Mouse (Mus musculus): ENCODE results near the gene Senp3.
"Not testable (repeated sequence)": the region's sequence is repeated elsewhere in the genome, so short reads cannot be mapped to it uniquely, and the experiment has no call there.

Senp3 gene

GRCm38 (mm10) chr11:69703814-69704612 lies 22.1 kb upstream of the Senp3 start:
- DNase-seq: no peak

GRCm38 (mm10) chr11:69703381-69703780 lies 21.5 kb upstream of the Senp3 start:
- DNase-seq: not testable (repeated sequence)

- DNase-seq: not testable (repeated sequence)
Observed at GRCm38 (mm10) chr11:69702886-69703285, 21.0 kb upstream of the Senp3 start.

GRCm38 (mm10) chr11:69699595-69699994 lies 17.7 kb upstream of the Senp3 start:
- no peak for DNase-seq

GRCm38 (mm10) chr11:69698574-69698973 lies 16.7 kb upstream of the Senp3 start:
- DNase-seq: peak; percentile 10

- DNase-seq: no peak
Observed at GRCm38 (mm10) chr11:69697396-69697795, 15.5 kb upstream of the Senp3 start.

GRCm38 (mm10) chr11:69695361-69696181 lies 13.7 kb upstream of the Senp3 start, which contains the start of the genes Tnfsf12 and Tnfsfm13:
Gene Tnfsf12, minus strand, starts transcription at chr11:69695849.
Gene Tnfsfm13, minus strand, starts transcription at chr11:69696098.
- peak; percentile 71 for DNase-seq

- DNase-seq: no peak
Observed at GRCm38 (mm10) chr11:69695046-69695360, 13.1 kb upstream of the Senp3 start.

GRCm38 (mm10) chr11:69693421-69693965 lies 11.6 kb upstream of the Senp3 start:
- DNase-seq: no peak

- DNase-seq: no peak
Observed at GRCm38 (mm10) chr11:69692863-69693262, 11.0 kb upstream of the Senp3 start.

GRCm38 (mm10) chr11:69692196-69692811 lies 10.4 kb upstream of the Senp3 start:
- DNase-seq: no peak

- no peak for DNase-seq
Observed at GRCm38 (mm10) chr11:69689891-69690290, 8.0 kb upstream of the Senp3 start.

- DNase-seq: no peak
Observed at GRCm38 (mm10) chr11:69687061-69687460, 5.2 kb upstream of the Senp3 start.

GRCm38 (mm10) chr11:69686377-69686776 lies 4.5 kb upstream of the Senp3 start:
- DNase-seq: peak; percentile 77

GRCm38 (mm10) chr11:69685526-69686148 lies 3.8 kb upstream of the Senp3 start, which contains the start of gene Tnfsf13:
Gene Tnfsf13, minus strand, starts transcription at chr11:69685784.
- DNase-seq: peak; percentile 85

- DNase-seq: no peak
Observed at GRCm38 (mm10) chr11:69684936-69685335, 3.1 kb upstream of the Senp3 start.

- DNase-seq: no peak
Observed at GRCm38 (mm10) chr11:69684128-69684745, 2.4 kb upstream of the Senp3 start.

GRCm38 (mm10) chr11:69683576-69683975 lies 1.7 kb upstream of the Senp3 start:
- no peak for DNase-seq

- peak; percentile 92 for DNase-seq
Observed at GRCm38 (mm10) chr11:69682840-69683533, 1.1 kb upstream of the Senp3 start.

GRCm38 (mm10) chr11:69682209-69682839 lies 440 bp upstream of the Senp3 start:
- peak; percentile 43 for DNase-seq
